Mouse (Mus musculus) adrenal gland, postnatal 10 days (tissue): ENCODE data around the gene Olfr891. TPM values are rescaled to one million over a fixed set of nuclear protein-coding genes. Genes with fewer than 3 reads are reported as not detected.
"Not testable (repeated sequence)": the region's sequence is repeated elsewhere in the genome, so short reads cannot be mapped to it uniquely, and the experiment has no call there.

Experiments used
- DNase-seq: peaks from one replicate; pipeline ENCODE4 v3.0.0; 2021; ENCODE audit warnings: mixed read lengths
- long read RNA-seq, 2 experiments: library from polyadenylated mRNA; stranded (forward); transcript quantifications; one replicate each; pipeline ENCODE4 v2.0.0; 2021
- total RNA-seq, 2 experiments: library from RNA; stranded (reverse); gene quantifications; 2 replicates each; pipeline ENCODE4 v1.2.3; 2021

Olfr891 gene
- total RNA-seq, result not detected
- long read RNA-seq, experiment 1, result 0 reads
- long read RNA-seq, experiment 2, result 0 reads

- no peak for DNase-seq
Measured at GRCm38 (mm10) chr9:38180721-38181120, at the start of gene Olfr891. Gene Olfr891, minus strand, starts transcription at chr9:38180821.

- DNase-seq, result no peak
Measured at GRCm38 (mm10) chr9:38217755-38218154, 37.1 kb upstream of the Olfr891 start, which contains the start of gene Olfr894. Gene Olfr894, plus strand, starts transcription at chr9:38218055.

- DNase-seq, result no peak
Measured at GRCm38 (mm10) chr9:38208065-38208464, 27.4 kb upstream of the Olfr891 start, which contains the start of gene Olfr893. Gene Olfr893, plus strand, starts transcription at chr9:38208365.

GRCm38 (mm10) chr9:38168341-38168740 is 12.3 kb downstream of the Olfr891 start:
- not testable (repeated sequence) for DNase-seq

GRCm38 (mm10) chr9:38142217-38142616 is 38.4 kb downstream of the Olfr891 start, which contains the start of gene Olfr890:
Gene Olfr890, plus strand, starts transcription at chr9:38142517.
- DNase-seq, result no peak

Other genes with a start within 250 kb of the Olfr891 start
- gene Olfr881, start 189.0 kb downstream of the Olfr891 start, total RNA-seq, result not detected
- gene Olfr883, start 155.0 kb downstream of the Olfr891 start, total RNA-seq, result not detected
- not detected for gene Olfr884, start 134.3 kb downstream of the Olfr891 start, total RNA-seq
- not detected for gene Olfr885, start 119.5 kb downstream of the Olfr891 start, total RNA-seq
- gene Olfr887, start 96.7 kb downstream of the Olfr891 start, total RNA-seq, result not detected
- not detected for gene Olfr888, start 72.7 kb downstream of the Olfr891 start, total RNA-seq
- gene Olfr889, start 65.6 kb downstream of the Olfr891 start, total RNA-seq, result under 1 TPM in 1 of 2 experiments, not detected in 1; 0.06 TPM
- gene Olfr890, start 38.3 kb downstream of the Olfr891 start, total RNA-seq, result not detected
- gene Olfr893, start 27.5 kb upstream of the Olfr891 start, total RNA-seq, result not detected
- not detected for gene Olfr894, start 37.2 kb upstream of the Olfr891 start, total RNA-seq
- not detected for gene Olfr143, start 72.0 kb upstream of the Olfr891 start, total RNA-seq
- gene Olfr895, start 87.0 kb upstream of the Olfr891 start, total RNA-seq, result not detected
- gene Olfr896-ps1, start 110.3 kb upstream of the Olfr891 start, total RNA-seq, result not detected
- not detected for gene Olfr25, start 148.2 kb upstream of the Olfr891 start, total RNA-seq
- not detected for gene Olfr898, start 167.6 kb upstream of the Olfr891 start, total RNA-seq
- gene Olfr250, start 186.1 kb upstream of the Olfr891 start, total RNA-seq, result not detected
- not detected for gene Olfr251, start 196.3 kb upstream of the Olfr891 start, total RNA-seq
- gene Olfr147, start 220.9 kb upstream of the Olfr891 start, total RNA-seq, result not detected
- not detected for gene Olfr901, start 248.6 kb upstream of the Olfr891 start, total RNA-seq